Mouse (Mus musculus) thymus, adult 2 months (tissue): ENCODE data around the gene Plch1. TPM values are rescaled to one million over a fixed set of nuclear protein-coding genes. Genes with fewer than 3 reads are reported as not detected.

Experiments
- DNase-seq: peaks from one replicate; pipeline ENCODE4 v3.0.0; 2021
- H3K27ac ChIP-seq: fragments of 200-500 bp; 2 replicates; pipeline ENCODE4 v1.5.1; 2012; ENCODE audit warnings: low read length, control low read depth; ENCODE audit not compliant: control insufficient read depth, insufficient read depth
- H3K27me3 ChIP-seq: fragments of 200-500 bp; 2 replicates; pipeline ENCODE4 v1.6.1; 2012; ENCODE audit warnings: mild to moderate bottlenecking, low read length, moderate library complexity, mixed read lengths; ENCODE audit not compliant: control insufficient read depth, insufficient read depth
- H3K36me3 ChIP-seq: fragments of 200-500 bp; 2 replicates; pipeline ENCODE4 v1.6.1; 2012; ENCODE audit warnings: mild to moderate bottlenecking, low read length, moderate library complexity; ENCODE audit not compliant: control insufficient read depth, insufficient read depth
- H3K4me1 ChIP-seq: fragments of 200-500 bp; replicated peaks from 2 replicates; pipeline ENCODE4 v1.6.1; 2012; ENCODE audit warnings: low read length; ENCODE audit not compliant: control insufficient read depth, insufficient read depth
- H3K4me3 ChIP-seq: fragments of 200-500 bp; 2 replicates; pipeline ENCODE4 v1.5.1; 2012; ENCODE audit warnings: mild to moderate bottlenecking, low read length, control low read depth, moderate library complexity; ENCODE audit not compliant: control insufficient read depth, insufficient read depth
- CTCF ChIP-seq: fragments of 200-500 bp; IDR thresholded peaks from 2 replicates; pipeline ENCODE4 v1.5.1; 2012; ENCODE audit warnings: mild to moderate bottlenecking, control low read depth, low read length, moderate library complexity, borderline replicate concordance; ENCODE audit not compliant: control insufficient read depth, poor library complexity, insufficient read depth; ENCODE audit errors: extremely low read depth
- POLR2A ChIP-seq: fragments of 200-500 bp; IDR thresholded peaks from 2 replicates; pipeline ENCODE4 v1.6.1; 2012; ENCODE audit warnings: mild to moderate bottlenecking, low read length, control low read depth, moderate library complexity; ENCODE audit not compliant: control insufficient read depth, poor library complexity, insufficient read depth; ENCODE audit errors: extremely low read depth
- WGBS: fragments of 180-500 bp; shearing (Covaris S2); methylation state at CpG from one replicate; pipeline ENCODE4 v1.1.7; 2018; 5-methylcytosine and 5-hydroxymethylcytosine counted together
- polyA plus RNA-seq: library from polyadenylated mRNA; depleted of rRNA; stranded (reverse); fragments of >200 nt; gene quantifications from 2 replicates; pipeline ENCODE4 v1.2.3, GENCODE M21; 2012

Plch1 gene
- polyA plus RNA-seq, 1 experiment: 0.15 TPM

GRCm38 (mm10) chr3:63893677-63894076 lies 5.6 kb downstream of the Plch1 start:
- H3K27me3 ChIP-seq: no peaks in the 10 kb centered on the region; the same call in 1 of the 2 replicates
- 1% methylated on average over 7 of the region's 7 CpGs for WGBS
- H3K4me1 ChIP-seq: peaks cover 4% of the 10 kb centered on the region; the same call in 1 of the 2 replicates
- no peak for TF ChIP-seq CTCF
- no peak for TF ChIP-seq POLR2A
- H3K27ac ChIP-seq: no peak overlapping the region
- no peaks in the 10 kb centered on the region for H3K36me3 ChIP-seq
- peak; percentile 4 for DNase-seq
- no peak overlapping the region for H3K4me3 ChIP-seq

GRCm38 (mm10) chr3:63892154-63892553 lies 7.1 kb downstream of the Plch1 start:
- TF ChIP-seq POLR2A (no peak), CTCF (no peak)
- 81% methylated on average over 3 of the region's 3 CpGs for WGBS

DNA sequence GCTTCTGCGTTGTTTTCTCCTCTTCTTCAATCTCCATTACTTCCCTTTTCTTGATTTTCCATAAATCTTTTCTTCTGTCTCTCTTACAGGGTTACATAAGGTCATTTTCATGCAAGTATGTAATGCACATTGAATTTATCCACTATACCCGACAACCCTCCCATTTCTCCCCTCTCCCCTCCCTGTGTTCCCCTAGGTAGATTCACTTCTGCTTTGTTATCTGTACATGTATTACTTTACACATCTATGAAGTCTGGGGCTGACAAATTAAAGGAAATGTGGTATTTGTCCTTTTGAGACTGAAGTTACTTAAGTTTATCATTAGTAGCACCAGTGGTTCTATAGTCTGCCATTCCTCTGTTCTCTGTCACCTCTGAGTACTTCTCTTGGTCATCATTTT lies 18.2 kb downstream of the Plch1 start:
- no peak for TF ChIP-seq POLR2A
- WGBS: 35% methylated on average over 2 of the region's 2 CpGs
- H3K36me3 ChIP-seq: no peaks in the 10 kb centered on the region

More at GRCm38 (mm10) chr3:63892154-63892553, 7.1 kb downstream of the Plch1 start:
- Histone ChIP-seq H3K27ac (no peak overlapping the region), H3K4me1 (peaks cover 2% of the 10 kb centered on the region; the same call in 1 of the 2 replicates), H3K4me3 (no peak overlapping the region), H3K36me3 (no peaks in the 10 kb centered on the region), H3K27me3 (no peaks in the 10 kb centered on the region)
- DNase-seq: no peak

DNA sequence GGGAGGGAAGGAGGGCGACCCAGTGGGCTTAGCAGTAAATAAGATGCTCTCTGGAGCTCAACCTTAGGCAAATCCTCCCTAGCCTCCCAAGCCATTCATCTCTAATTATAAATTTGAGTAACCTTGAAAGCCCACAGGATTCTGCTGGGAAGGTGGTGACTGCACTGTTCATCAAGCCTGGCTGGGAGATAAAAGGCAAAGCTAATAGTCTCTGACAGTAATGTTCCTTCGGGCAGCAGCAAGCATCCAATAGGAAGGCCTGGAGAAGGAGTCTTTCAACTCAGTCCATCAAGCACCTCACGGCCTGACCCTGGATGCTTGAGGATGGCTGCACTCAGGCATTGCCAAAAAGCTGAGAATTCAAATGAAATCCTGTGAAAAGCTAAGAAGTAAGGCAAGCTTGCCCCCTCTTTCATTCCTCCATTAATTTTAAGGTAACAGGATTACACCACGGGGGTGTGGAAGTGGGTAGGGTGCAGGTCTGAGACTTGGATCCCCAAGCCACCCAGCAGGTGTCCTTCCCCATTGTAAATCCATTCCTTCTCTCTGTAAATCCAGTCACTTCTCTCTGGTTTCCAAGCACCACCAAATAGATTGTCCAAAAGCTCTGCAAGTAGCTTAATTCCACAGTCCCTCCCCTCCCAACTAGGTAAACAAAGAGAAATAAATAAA lies 20.1 kb downstream of the Plch1 start:
- Histone ChIP-seq H3K36me3 (no peaks in the 10 kb centered on the region), H3K4me3 (no peak overlapping the region), H3K27ac (no peak overlapping the region), H3K4me1 (no peaks in the 10 kb centered on the region), H3K27me3 (no peaks in the 10 kb centered on the region)
- TF ChIP-seq POLR2A: no peak
- TF ChIP-seq CTCF: no peak
- DNase-seq: no peak
- 66% methylated on average over 4 of the region's 4 CpGs for WGBS

More for the DNA sequence above, 18.2 kb downstream of the Plch1 start:
- Histone ChIP-seq H3K27ac (no peak overlapping the region), H3K27me3 (no peaks in the 10 kb centered on the region), H3K4me1 (no peaks in the 10 kb centered on the region), H3K4me3 (no peak overlapping the region)
- DNase-seq: no peak

- H3K27ac ChIP-seq: no peak overlapping the region
- H3K4me3 ChIP-seq: no peak overlapping the region
- no peaks in the 10 kb centered on the region for H3K27me3 ChIP-seq
- WGBS: 79% methylated on average over 1 of the region's 1 CpGs
- TF ChIP-seq CTCF: no peak
- no peak for TF ChIP-seq POLR2A
- no peak for DNase-seq
- no peaks in the 10 kb centered on the region for H3K4me1 ChIP-seq
- H3K36me3 ChIP-seq: no peaks in the 10 kb centered on the region
These were observed 26.5 kb downstream of the Plch1 start for GRCm38 (mm10) chr3:63872818-63873217.

GRCm38 (mm10) chr3:63871249-63871648 lies 28.0 kb downstream of the Plch1 start:
- WGBS: 90% methylated on average over 2 of the region's 2 CpGs
- Histone ChIP-seq H3K36me3 (no peaks in the 10 kb centered on the region), H3K27me3 (no peaks in the 10 kb centered on the region), H3K27ac (no peak overlapping the region), H3K4me1 (no peaks in the 10 kb centered on the region), H3K4me3 (no peak overlapping the region)
- DNase-seq: no peak
- TF ChIP-seq POLR2A (no peak), CTCF (no peak)

DNA sequence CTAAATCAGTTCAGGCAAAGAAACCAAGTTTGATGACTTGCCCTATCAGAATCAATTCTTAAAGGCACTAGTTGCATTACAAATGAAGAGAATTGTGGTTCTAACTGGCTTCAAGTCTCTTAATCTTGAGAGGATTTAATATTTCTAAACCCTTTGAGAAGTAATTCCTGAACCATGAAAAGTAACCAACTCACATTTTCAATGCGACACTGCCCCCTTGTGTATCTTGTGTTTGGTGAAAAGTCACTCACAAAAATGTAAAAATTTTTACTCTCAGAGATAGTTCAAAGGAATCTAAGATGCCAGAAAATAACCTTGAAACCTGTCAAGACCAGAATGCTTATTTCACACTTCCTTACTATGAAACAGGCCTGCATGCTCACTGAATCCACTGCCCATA lies 31.0 kb downstream of the Plch1 start:
- DNase-seq: no peak

More for the DNA sequence above, 31.0 kb downstream of the Plch1 start:
- H3K4me1 ChIP-seq: no peaks in the 10 kb centered on the region
- no peaks in the 10 kb centered on the region for H3K27me3 ChIP-seq
- H3K27ac ChIP-seq: no peak overlapping the region
- H3K4me3 ChIP-seq: no peak overlapping the region
- H3K36me3 ChIP-seq: no peaks in the 10 kb centered on the region
- TF ChIP-seq CTCF (no peak), POLR2A (no peak)
- 71% methylated on average over 1 of the region's 1 CpGs for WGBS
